Mouse (Mus musculus) megakaryocyte progenitor cell, adult 5-6 weeks (primary cell): Measurements from ENCODE around the gene Gm20388. TPM values are rescaled to one million over a fixed set of nuclear protein-coding genes. Genes with fewer than 3 reads are reported as not detected.
A peak's percentile ranks its signal among the peaks of the same experiment; 100 is the strongest.

Source experiments
- ATAC-seq: replicated peaks from 2 replicates; pipeline ENCODE4 v1.8.0; 2016; ENCODE audit warnings: mild to moderate bottlenecking, moderate TSS enrichment, inconsistent platforms; ENCODE audit not compliant: poor library complexity
- total RNA-seq, 2 experiments: library from RNA; stranded (forward) in 1 of 2; stranded (reverse) in 1 of 2; fragments of 157-497, 149-512 nt in 1 of 2; fragments of 200-1000 nt in 1 of 2; gene quantifications; 2 replicates each; pipeline versions ENCODE4 v1.2.3 to v1.2.4; 2015 to 2017

Gm20388 gene
- total RNA-seq, 2 experiments from 2014 or later = 18.6 TPM; not detected in 1

GRCm38 (mm10) chr8:123835451-123835850 is 3924.8 kb downstream of the Gm20388 start:
- peak; percentile 74 for ATAC-seq

GRCm38 (mm10) chr8:123836354-123836753 is 3925.7 kb downstream of the Gm20388 start:
- no peak for ATAC-seq

GRCm38 (mm10) chr8:123838496-123838895 is 3927.9 kb downstream of the Gm20388 start:
- ATAC-seq = no peak

GRCm38 (mm10) chr8:123840578-123841345 is 3930.1 kb downstream of the Gm20388 start:
- no peak for ATAC-seq

DNA sequence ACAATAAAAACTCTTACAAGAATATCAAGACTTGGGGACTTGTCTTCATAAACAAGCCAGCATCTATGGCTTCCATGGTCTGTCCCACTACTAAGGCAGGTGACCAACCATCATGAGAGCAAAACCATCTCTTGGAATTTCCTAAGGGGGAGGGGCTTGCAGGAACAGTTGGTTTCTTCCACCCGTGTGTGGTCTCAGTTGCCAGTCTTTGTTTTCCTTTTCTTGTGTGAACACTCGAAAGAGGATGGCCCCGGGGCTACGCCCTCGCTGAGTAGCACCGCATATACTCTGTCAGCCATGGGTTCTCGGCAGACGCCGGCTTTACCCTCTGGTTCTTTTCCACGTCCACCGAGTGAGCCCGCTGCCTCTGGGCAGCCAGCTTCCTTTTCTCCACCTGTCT is 3931.4 kb downstream of the Gm20388 start:
- ATAC-seq = no peak

DNA sequence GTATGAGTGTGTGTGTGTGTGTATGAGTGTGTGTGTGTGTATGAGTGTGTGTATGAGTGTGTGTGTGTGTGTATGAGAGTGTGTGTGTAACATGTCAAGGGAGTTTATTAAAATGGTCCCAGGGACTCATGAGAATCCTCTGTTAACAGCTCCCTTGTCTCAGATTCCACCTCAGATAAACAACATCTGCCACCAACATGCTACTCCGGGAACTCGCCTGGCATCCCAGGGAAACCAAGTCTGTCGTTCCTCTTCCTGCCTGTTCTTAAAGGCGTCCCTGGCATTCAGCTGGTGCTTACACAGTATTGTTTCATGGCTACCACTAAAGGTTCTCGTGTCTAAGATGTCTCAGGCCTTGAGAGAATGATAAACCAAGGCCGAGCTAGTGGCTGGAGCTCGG is 3933.7 kb downstream of the Gm20388 start:
- ATAC-seq = no peak

DNA sequence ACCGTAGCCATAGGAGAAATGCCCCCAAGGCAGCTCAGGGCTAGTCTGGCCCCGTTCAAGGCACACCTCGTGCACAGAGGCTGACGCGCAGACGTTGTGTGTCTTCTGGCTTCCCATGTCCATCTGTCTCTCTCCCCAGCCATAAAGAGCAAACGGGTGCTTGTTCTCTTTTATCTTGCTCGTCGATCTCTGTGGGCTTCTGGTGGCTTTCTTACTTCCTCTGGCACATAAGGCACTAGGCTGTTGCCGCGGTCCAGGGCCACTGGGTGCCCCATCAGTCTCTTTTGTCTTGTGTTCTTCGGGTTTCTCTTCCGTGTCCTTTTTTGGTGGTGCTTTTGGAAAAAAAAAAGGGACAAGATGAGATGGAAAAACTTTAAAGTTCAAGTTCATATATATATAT is 3934.5 kb downstream of the Gm20388 start:
- peak; percentile 73 for ATAC-seq

DNA sequence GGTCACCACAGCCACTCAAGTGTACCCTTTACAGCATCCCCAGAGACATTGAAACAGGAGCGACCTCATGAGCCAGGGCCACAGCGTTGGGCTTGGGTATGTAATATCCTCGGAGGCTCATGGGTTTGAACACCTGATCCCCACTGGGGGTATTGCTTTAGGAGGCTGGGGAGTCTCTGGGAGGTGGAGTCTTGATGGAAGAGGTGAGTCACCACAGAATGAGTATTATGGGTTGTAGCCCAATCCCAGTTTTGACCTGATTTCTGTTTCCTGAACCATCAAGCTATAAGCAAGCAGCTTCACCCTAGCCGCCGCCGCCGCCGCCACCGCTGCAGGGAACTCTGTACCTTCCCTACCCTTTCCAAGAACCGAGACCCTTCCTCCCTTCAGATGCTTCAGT is 3935.3 kb downstream of the Gm20388 start:
- ATAC-seq = no peak

DNA sequence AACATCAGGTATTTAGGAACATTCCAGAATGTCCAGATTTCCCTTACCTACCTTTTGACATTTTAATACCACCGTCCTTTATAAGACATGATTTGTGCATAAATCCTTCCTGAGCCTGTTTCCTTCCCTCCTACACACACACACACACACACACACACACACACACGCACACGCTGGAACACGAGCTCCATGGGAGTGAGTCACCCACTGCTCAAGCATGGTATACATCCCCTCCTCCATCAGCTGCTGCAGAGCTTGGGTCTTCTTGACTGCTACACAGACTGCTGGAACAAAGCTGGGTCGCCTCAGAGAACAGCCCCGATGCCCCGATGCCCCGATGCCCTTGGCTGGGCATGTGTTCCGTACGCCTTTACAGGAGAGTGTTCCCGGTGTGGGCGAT is 3935.9 kb downstream of the Gm20388 start:
- ATAC-seq = no peak

- no peak for ATAC-seq
These were observed 3936.9 kb downstream of the Gm20388 start for GRCm38 (mm10) chr8:123847546-123847945.

- no peak for ATAC-seq
These were observed 3938.7 kb downstream of the Gm20388 start for GRCm38 (mm10) chr8:123849352-123849751.

DNA sequence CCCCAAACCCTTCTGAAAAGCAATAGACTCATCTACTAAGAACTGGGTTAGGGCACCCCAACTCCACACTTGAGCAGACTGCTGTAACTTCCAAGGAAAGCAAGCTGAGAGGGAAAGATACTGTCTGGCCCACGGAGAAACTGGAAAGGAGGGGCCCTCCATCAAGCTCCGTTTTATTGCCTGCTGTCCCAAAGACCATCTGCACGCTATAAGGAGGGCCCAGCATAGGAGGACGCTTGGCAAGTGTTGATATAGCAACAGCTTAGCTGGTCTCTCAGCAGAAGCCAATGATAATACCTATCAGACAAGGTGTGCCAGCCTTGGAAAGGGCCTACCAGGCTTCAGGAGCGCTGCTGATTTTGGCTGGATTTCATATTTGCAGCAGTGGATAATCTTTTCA is 3940.9 kb downstream of the Gm20388 start:
- no peak for ATAC-seq

GRCm38 (mm10) chr8:123854252-123854651 is 3943.6 kb downstream of the Gm20388 start:
- no peak for ATAC-seq

GRCm38 (mm10) chr8:123854733-123855475 is 3944.3 kb downstream of the Gm20388 start:
- no peak for ATAC-seq

GRCm38 (mm10) chr8:123857361-123857760 is 3946.7 kb downstream of the Gm20388 start:
- no peak for ATAC-seq

GRCm38 (mm10) chr8:123858574-123858940 is 3947.9 kb downstream of the Gm20388 start:
- peak; percentile 13 for ATAC-seq

- peak; percentile 93 for ATAC-seq
These were observed 3948.5 kb downstream of the Gm20388 start for GRCm38 (mm10) chr8:123858941-123859647.

DNA sequence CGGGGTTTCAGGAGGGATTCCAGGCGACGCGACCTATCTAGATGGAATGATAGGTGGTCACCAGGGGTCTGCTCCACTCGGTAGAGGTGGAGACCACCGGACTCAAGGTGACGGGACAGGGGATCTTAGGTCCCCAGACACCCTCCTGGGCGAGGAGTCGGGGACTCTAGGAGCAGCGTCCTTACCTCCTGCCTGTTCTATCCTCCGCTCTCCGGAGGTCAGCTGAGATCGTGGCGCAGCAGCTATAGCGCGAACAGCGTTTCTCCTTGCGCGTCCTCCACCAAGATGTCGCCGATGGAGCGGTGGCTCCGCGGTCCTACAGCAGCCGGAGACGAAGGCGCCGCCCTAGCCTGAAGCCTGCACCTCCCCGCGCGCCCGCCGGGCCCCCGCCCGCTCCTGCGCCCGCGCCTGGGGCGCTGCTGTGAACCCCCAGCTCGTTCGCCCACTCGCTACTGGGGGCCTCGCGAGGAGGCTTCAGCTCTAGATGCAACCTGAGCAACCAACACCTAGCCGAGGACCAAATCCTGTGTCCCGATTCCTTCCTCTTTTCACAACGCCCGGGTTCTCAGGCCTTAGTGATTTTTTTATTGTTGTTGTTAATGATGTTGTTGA is 3949.1 kb downstream of the Gm20388 start, which contains the start of gene Ccsap:
Gene Ccsap, minus strand, starts transcription at position 562 of the 612 bp plus-strand sequence.
- peak; percentile 47 for ATAC-seq

GRCm38 (mm10) chr8:123860386-123860785 is 3949.7 kb downstream of the Gm20388 start:
- no peak for ATAC-seq

- ATAC-seq = no peak
These were observed 3955.1 kb downstream of the Gm20388 start for GRCm38 (mm10) chr8:123865786-123866185.

GRCm38 (mm10) chr8:123866971-123867370 is 3956.3 kb downstream of the Gm20388 start:
- no peak for ATAC-seq
